Mouse (Mus musculus) stomach, embryonic 15.5 days (tissue): Measurements from ENCODE around the gene Cnr2. TPM values are rescaled to one million over a fixed set of nuclear protein-coding genes. Genes with fewer than 3 reads are reported as not detected.

Experiments
- ATAC-seq: fragments of 200-750 bp; cut with Nextera tagmentation; 2 replicates; pipeline ENCODE4 v1.8.0; 2017; ENCODE audit warnings: low read depth, moderate number of reproducible peaks, moderate TSS enrichment; ENCODE audit not compliant: insufficient read depth, low FRiP score
- H3K27ac ChIP-seq: fragments of 300-500 bp; sonication (generic); 2 replicates; pipeline ENCODE4 v1.5.1; 2015; ENCODE audit warnings: mild to moderate bottlenecking, inconsistent platforms
- H3K27me3 ChIP-seq: fragments of 300-500 bp; sonication (generic); replicated peaks from 2 replicates; pipeline ENCODE4 v1.6.1; 2015; ENCODE audit warnings: inconsistent platforms
- H3K36me3 ChIP-seq: fragments of 300-500 bp; sonication (generic); 2 replicates; pipeline ENCODE4 v1.6.1; 2015; ENCODE audit warnings: inconsistent platforms
- H3K4me1 ChIP-seq: fragments of 300-500 bp; sonication (generic); 2 replicates; pipeline ENCODE4 v1.6.1; 2015; ENCODE audit warnings: inconsistent platforms
- H3K4me2 ChIP-seq: fragments of 300-500 bp; sonication (generic); 2 replicates; pipeline ENCODE4 v1.6.1; 2015; ENCODE audit warnings: mild to moderate bottlenecking, inconsistent platforms
- H3K4me3 ChIP-seq: fragments of 300-500 bp; sonication (generic); replicated peaks from 2 replicates; pipeline ENCODE4 v1.5.1; 2015; ENCODE audit warnings: inconsistent platforms
- H3K9ac ChIP-seq: fragments of 300-500 bp; sonication (generic); 2 replicates; pipeline ENCODE4 v1.6.1; 2015; ENCODE audit warnings: inconsistent platforms
- H3K9me3 ChIP-seq: fragments of 300-500 bp; sonication (generic); 2 replicates; pipeline ENCODE4 v1.6.1; 2016; ENCODE audit warnings: inconsistent platforms
- WGBS: fragments of 180-500 bp; shearing (Covaris S2); methylation state at CpG from one replicate; pipeline ENCODE4 v1.1.7; 2015; 5-methylcytosine and 5-hydroxymethylcytosine counted together
- polyA plus RNA-seq: library from polyadenylated mRNA; unstranded; fragments of >200 nt; fragmentation: Nextera tagmentation; extraction: Ambion mirVana; gene quantifications from 2 replicates; pipeline ENCODE4 v1.2.1, GENCODE M21; 2015

Gene Cnr2
- polyA plus RNA-seq, 1 experiment from 2014 or later = 0.90 TPM

DNA sequence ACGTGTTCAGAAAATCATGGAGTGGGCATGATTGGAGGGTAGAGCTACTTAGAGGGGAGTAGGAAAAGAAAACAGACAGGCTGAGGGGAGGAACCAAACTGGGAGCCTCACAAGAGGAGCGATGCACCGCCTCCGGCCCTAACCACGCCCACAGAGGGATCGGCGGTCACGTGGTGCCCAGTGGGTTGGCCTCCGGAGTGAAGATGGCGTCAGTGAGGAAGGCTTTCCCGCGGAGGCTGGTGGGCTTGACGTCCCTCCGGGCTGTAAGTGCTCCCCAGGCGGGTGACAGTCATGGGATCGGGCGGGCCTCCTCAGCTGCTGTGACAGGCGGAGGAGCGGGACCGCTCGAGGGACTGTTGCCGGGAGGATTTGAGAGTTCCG is 51.1 kb downstream of the Cnr2 start, which contains the start of gene Hmgcl:
TSS of gene Hmgcl (plus strand) at position 171 of the 381 bp plus-strand sequence.
- H3K4me3 ChIP-seq = peak within 1 kb of the TSS; percentile 84
- H3K4me1 ChIP-seq = peaks cover 14% of the 10 kb centered on the region
- H3K27ac ChIP-seq = peak within 1 kb of the TSS; percentile 64
- no peaks in the 10 kb centered on the region for H3K9me3 ChIP-seq
- 0 out of 2 replicates have a peak, but pooled peaks cover under 1% of the 10 kb centered on the region for H3K36me3 ChIP-seq
- WGBS = under 1% methylated on average over 23 of the region's 23 CpGs
- no peaks in the 10 kb centered on the region for H3K27me3 ChIP-seq
- H3K4me2 ChIP-seq = peak within 1 kb of the TSS; percentile 76
- peak; percentile 91 for ATAC-seq
- H3K9ac ChIP-seq = peak within 1 kb of the TSS; percentile 75

GRCm38 (mm10) chr4:135946659-135947301 is 51.6 kb downstream of the Cnr2 start:
- Histone ChIP-seq H3K9me3 (no peaks in the 10 kb centered on the region), H3K4me2 (peak overlapping the region; percentile 76), H3K9ac (peak overlapping the region; percentile 75), H3K4me1 (peaks cover 14% of the 10 kb centered on the region), H3K27ac (peak overlapping the region; percentile 58), H3K4me3 (peak overlapping the region; percentile 84), H3K27me3 (no peaks in the 10 kb centered on the region), H3K36me3 (peaks cover 5% of the 10 kb centered on the region; the same call in 1 of the 2 replicates)
- peak; percentile 8; the same call in 1 of the 2 replicates for ATAC-seq
- WGBS = 1% methylated on average over 28 of the region's 28 CpGs

- Histone ChIP-seq H3K4me3 (no peak overlapping the region), H3K27me3 (no peaks in the 10 kb centered on the region), H3K27ac (no peak overlapping the region), H3K4me1 (peaks cover 14% of the 10 kb centered on the region), H3K4me2 (no peak overlapping the region), H3K36me3 (peaks cover 12% of the 10 kb centered on the region), H3K9me3 (no peaks in the 10 kb centered on the region), H3K9ac (no peak overlapping the region)
- WGBS = 86% methylated on average over 8 of the region's 8 CpGs
- ATAC-seq = no peak
Measured at GRCm38 (mm10) chr4:135948142-135948541, 52.9 kb downstream of the Cnr2 start.

DNA sequence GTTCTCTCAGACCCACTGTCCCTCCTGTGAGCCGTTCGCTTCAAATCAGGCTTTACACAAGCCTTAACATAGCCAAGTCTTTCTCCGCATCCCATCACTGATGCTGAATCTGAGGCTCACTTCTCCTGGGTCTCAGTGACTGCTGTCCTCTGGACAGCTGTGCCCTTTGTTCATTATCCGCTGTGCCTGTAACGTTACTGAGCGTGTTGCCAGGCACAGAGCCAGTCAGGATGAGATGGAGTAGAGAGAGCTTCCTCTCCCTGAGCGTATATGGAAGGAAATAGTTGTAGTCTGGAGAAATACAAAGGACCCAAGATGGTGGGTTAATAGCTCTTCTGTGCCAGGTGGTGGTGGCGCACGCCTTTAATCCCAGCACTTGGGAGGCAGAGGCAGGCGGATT is 54.3 kb downstream of the Cnr2 start:
- Histone ChIP-seq H3K27ac (no peak overlapping the region), H3K9ac (no peak overlapping the region), H3K4me1 (peaks cover 14% of the 10 kb centered on the region), H3K4me3 (no peak overlapping the region), H3K4me2 (no peak overlapping the region), H3K36me3 (peaks cover 14% of the 10 kb centered on the region), H3K9me3 (no peaks in the 10 kb centered on the region), H3K27me3 (no peaks in the 10 kb centered on the region)
- no peak for ATAC-seq
- 79% methylated on average over 10 of the region's 10 CpGs for WGBS

DNA sequence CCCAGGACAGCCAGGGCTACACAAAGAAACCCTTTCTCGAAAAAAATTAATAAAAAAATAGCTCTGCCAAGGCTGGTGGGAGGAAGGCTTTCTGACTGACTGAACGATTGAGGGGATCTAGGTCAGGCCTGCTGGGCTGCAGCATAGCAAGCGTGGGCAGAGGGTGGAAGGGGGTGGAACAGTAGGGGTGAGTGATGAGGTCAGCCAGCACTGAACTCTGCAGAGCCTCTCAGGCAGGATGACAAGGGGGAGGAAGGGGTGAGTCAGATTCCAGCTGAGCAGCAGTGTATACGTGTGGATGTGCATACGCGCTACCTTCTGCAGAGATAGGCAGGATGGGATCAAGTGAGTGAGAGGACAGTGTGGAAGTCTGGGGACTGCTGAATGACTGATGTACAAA is 54.7 kb downstream of the Cnr2 start:
- Histone ChIP-seq H3K4me3 (no peak overlapping the region), H3K4me1 (peaks cover 14% of the 10 kb centered on the region), H3K4me2 (no peak overlapping the region), H3K36me3 (peaks cover 14% of the 10 kb centered on the region), H3K9ac (no peak overlapping the region), H3K27me3 (no peaks in the 10 kb centered on the region), H3K9me3 (no peaks in the 10 kb centered on the region), H3K27ac (no peak overlapping the region)
- 46% methylated on average over 6 of the region's 6 CpGs for WGBS
- no peak for ATAC-seq

GRCm38 (mm10) chr4:135950365-135950764 is 55.2 kb downstream of the Cnr2 start:
- H3K36me3 ChIP-seq = peaks cover 14% of the 10 kb centered on the region
- H3K27ac ChIP-seq = no peak overlapping the region
- no peak overlapping the region for H3K9ac ChIP-seq
- no peak for ATAC-seq
- no peaks in the 10 kb centered on the region for H3K27me3 ChIP-seq
- no peak overlapping the region for H3K4me3 ChIP-seq
- 77% methylated on average over 6 of the region's 6 CpGs for WGBS
- no peaks in the 10 kb centered on the region for H3K9me3 ChIP-seq
- H3K4me1 ChIP-seq = peaks cover 14% of the 10 kb centered on the region
- H3K4me2 ChIP-seq = no peak overlapping the region

DNA sequence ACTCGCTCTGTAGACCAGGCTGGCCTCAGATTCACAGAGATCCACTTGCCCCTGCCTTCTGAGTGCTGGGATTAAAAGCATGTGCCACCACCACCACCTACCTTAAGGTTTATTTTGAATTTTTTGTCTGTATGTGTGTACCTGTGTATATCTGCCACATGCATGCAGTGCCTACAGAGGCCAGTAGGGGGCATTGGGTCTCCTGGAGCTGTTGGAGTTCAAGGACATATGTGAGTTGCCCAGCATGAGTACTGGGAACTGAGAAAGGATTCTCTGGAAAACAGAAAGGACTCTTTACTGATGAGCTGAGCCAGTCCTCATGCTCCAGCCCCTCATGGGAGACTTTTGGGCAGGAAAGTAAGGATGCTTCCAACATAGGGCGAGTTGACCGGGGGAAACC is 56.3 kb downstream of the Cnr2 start:
- no peak overlapping the region for H3K27ac ChIP-seq
- H3K4me2 ChIP-seq = no peak overlapping the region
- peaks cover 9% of the 10 kb centered on the region for H3K4me1 ChIP-seq
- H3K9me3 ChIP-seq = no peaks in the 10 kb centered on the region
- H3K9ac ChIP-seq = no peak overlapping the region
- H3K36me3 ChIP-seq = peaks cover 16% of the 10 kb centered on the region
- ATAC-seq = no peak
- H3K4me3 ChIP-seq = no peak overlapping the region
- 94% methylated on average over 3 of the region's 3 CpGs for WGBS
- no peaks in the 10 kb centered on the region for H3K27me3 ChIP-seq

DNA sequence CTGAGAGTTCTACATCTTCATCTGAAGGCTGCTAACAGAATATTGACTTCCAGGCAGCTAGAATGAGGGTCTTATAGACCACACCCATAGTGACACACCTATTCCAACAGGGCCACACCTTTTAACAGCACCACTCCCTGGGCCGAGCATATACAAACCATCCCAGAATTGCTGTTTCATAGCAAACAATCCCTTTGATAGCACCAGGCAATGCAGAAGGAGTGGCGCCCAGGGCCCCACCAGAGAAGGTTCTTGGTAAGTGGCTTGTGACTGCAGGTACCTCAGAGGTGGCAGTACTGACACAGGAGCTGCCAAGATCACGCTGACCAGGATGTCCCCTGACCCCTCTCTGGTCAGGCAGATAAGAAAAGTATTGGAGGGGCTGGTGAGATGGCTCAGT is 58.0 kb downstream of the Cnr2 start:
- ATAC-seq = no peak
- Histone ChIP-seq H3K27ac (no peak overlapping the region), H3K4me2 (no peak overlapping the region), H3K36me3 (peaks cover 20% of the 10 kb centered on the region), H3K4me1 (peaks cover 6% of the 10 kb centered on the region; the same call in 1 of the 2 replicates), H3K9ac (no peak overlapping the region), H3K27me3 (no peaks in the 10 kb centered on the region), H3K4me3 (no peak overlapping the region), H3K9me3 (no peaks in the 10 kb centered on the region)
- WGBS = 76% methylated on average over 3 of the region's 3 CpGs

GRCm38 (mm10) chr4:135954241-135954640 is 59.0 kb downstream of the Cnr2 start:
- H3K9ac ChIP-seq = no peak overlapping the region
- H3K9me3 ChIP-seq = no peaks in the 10 kb centered on the region
- 20% methylated on average over 2 of the region's 2 CpGs for WGBS
- no peak overlapping the region for H3K4me2 ChIP-seq
- H3K27me3 ChIP-seq = no peaks in the 10 kb centered on the region
- no peak overlapping the region for H3K4me3 ChIP-seq
- H3K4me1 ChIP-seq = peaks cover 6% of the 10 kb centered on the region; the same call in 1 of the 2 replicates
- no peak for ATAC-seq
- peaks cover 24% of the 10 kb centered on the region for H3K36me3 ChIP-seq
- H3K27ac ChIP-seq = no peak overlapping the region

- H3K36me3 ChIP-seq = peaks cover 28% of the 10 kb centered on the region
- H3K4me2 ChIP-seq = no peak overlapping the region
- H3K9ac ChIP-seq = no peak overlapping the region
- H3K27me3 ChIP-seq = no peaks in the 10 kb centered on the region
- H3K9me3 ChIP-seq = no peaks in the 10 kb centered on the region
- no peak overlapping the region for H3K27ac ChIP-seq
- H3K4me1 ChIP-seq = no peaks in the 10 kb centered on the region
- no peak for ATAC-seq
- 80% methylated on average over 9 of the region's 9 CpGs for WGBS
- no peak overlapping the region for H3K4me3 ChIP-seq
Measured at GRCm38 (mm10) chr4:135955886-135956285, 60.7 kb downstream of the Cnr2 start.

- H3K4me3 ChIP-seq = no peak overlapping the region
- peak; percentile 16; the same call in 1 of the 2 replicates for ATAC-seq
- no peaks in the 10 kb centered on the region for H3K27me3 ChIP-seq
- peaks cover 6% of the 10 kb centered on the region; the same call in 1 of the 2 replicates for H3K4me1 ChIP-seq
- H3K4me2 ChIP-seq = no peak overlapping the region
- 52% methylated on average over 8 of the region's 8 CpGs for WGBS
- peak overlapping the region; percentile 55; the same call in 1 of the 2 replicates for H3K27ac ChIP-seq
- H3K36me3 ChIP-seq = peaks cover 14% of the 10 kb centered on the region
- H3K9ac ChIP-seq = no peak overlapping the region
- H3K9me3 ChIP-seq = no peaks in the 10 kb centered on the region
Measured at GRCm38 (mm10) chr4:135958354-135958753, 63.2 kb downstream of the Cnr2 start.

- ATAC-seq = no peak
- no peak overlapping the region for H3K4me2 ChIP-seq
- no peak overlapping the region for H3K27ac ChIP-seq
- no peaks in the 10 kb centered on the region for H3K27me3 ChIP-seq
- H3K4me3 ChIP-seq = no peak overlapping the region
- peaks cover 16% of the 10 kb centered on the region for H3K36me3 ChIP-seq
- H3K9ac ChIP-seq = no peak overlapping the region
- H3K9me3 ChIP-seq = no peaks in the 10 kb centered on the region
- H3K4me1 ChIP-seq = peaks cover 15% of the 10 kb centered on the region
- 28% methylated on average over 5 of the region's 5 CpGs for WGBS
Measured at GRCm38 (mm10) chr4:135960717-135961116, 65.5 kb downstream of the Cnr2 start.
